Mouse (Mus musculus): ENCODE measurements around the gene Catsperz.

- no peak for TF ChIP-seq GATA1 (IDR thresholded peaks at IDR 0.05; ENCODE audit: borderline replicate concordance, low read length)
- TF ChIP-seq FLI1 (IDR thresholded peaks at IDR 0.05; ENCODE audit: low read length): no peak
Observed at GRCm38 (mm10) chr19:6943709-6944108, 18.5 kb upstream of the Catsperz start.
